Mouse (Mus musculus) thymus, postnatal 4 days (tissue): ENCODE data around the gene Myo9b.
A peak's percentile ranks its signal among the peaks of the same experiment; 100 is the strongest.
"Not testable (repeated sequence)": the region's sequence is repeated elsewhere in the genome, so short reads cannot be mapped to it uniquely, and the experiment has no call there.

Experiments
- DNase-seq: peaks from one replicate; pipeline ENCODE4 v3.0.0; 2021

Gene Myo9b

GRCm38 (mm10) chr8:71297439-71297838 lies 24.9 kb downstream of the Myo9b start:
- no peak for DNase-seq

- DNase-seq, result no peak
These were observed 27.2 kb downstream of the Myo9b start for GRCm38 (mm10) chr8:71299716-71300115.

DNA sequence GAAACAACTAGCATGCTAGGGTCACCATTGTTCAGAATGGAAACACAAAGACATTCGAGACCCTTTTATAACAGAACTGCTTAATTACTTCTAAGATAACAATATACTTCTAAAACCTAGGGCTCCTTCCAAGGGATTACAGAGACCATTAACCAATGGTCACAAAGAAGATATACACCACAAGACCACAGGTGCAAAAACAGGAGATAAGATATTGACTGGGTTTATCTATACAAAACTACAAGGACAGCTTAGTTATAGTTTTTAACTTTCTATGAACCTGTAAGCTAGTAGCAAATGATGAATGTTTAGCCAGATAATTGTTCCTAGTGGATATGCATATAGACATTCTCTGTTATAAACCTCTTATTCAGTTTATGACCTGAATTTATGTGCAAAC lies 30.3 kb downstream of the Myo9b start:
- no peak for DNase-seq

DNA sequence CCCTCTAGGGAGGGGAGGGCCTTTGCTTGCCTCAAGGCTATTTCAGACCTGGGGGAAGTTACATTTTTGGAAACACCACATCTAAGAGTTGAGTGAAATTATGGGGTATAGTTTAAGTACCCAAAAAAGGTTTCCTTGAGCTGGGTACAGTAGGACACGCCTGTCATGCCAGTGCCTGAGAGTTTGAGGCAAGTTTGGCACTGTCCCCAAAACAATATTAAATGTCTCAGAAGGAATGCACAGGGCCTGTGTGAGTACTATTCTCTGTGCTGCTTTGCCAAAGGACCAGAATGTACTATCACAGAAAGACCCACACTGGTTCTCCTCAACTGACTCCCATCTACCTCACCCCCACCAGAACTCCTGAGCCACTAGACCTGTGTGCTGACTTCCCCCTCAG lies 31.1 kb downstream of the Myo9b start:
- no peak for DNase-seq

- no peak for DNase-seq
These were observed 33.5 kb downstream of the Myo9b start for GRCm38 (mm10) chr8:71305988-71306387.

GRCm38 (mm10) chr8:71307371-71307770 lies 34.9 kb downstream of the Myo9b start:
- DNase-seq, result no peak

GRCm38 (mm10) chr8:71307913-71308312 lies 35.4 kb downstream of the Myo9b start:
- no peak for DNase-seq

- no peak for DNase-seq
These were observed 37.9 kb downstream of the Myo9b start for GRCm38 (mm10) chr8:71310446-71310845.

DNA sequence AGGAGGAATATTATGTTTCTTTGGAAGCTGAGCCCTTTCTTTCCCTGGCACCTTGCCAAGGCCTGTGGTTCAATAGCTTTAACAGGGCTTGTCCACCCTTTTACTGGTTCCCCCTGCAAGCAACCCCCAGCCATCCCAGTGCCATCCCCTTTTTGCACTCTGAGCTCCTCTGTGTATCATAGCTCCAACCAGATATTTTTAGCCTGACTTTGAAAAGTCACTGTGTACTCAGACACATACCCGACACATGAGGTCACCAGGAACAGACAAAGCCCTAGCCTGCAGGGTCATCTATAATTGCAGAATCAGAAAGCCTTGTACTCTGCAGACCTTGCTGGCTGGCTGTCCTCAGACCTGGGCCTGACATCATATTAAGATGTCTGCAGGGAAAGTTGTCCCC lies 40.2 kb downstream of the Myo9b start:
- DNase-seq, result no peak

DNA sequence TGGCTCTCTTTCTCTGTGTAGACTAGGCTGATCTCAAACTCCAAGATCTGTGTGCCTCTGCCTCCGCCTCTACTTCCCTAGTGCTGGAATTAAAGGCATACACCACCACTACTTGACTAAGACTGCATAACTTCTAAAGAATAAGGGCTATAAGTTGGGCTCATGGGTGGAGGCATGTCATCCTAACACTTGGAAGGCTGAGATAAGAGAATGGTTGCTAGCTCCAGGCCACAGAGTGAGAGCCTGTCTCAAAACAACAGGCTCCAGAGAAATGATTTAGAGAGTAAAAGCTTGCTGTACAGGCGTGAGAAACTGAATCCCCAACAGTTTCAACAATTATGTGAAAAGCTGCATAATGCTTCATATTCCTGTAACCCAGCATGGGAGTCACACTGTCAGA lies 41.4 kb downstream of the Myo9b start:
- DNase-seq, result no peak

GRCm38 (mm10) chr8:71315972-71316371 lies 43.5 kb downstream of the Myo9b start:
- DNase-seq, result no peak

- DNase-seq, result no peak
These were observed 44.0 kb downstream of the Myo9b start for GRCm38 (mm10) chr8:71316486-71317031.

- not testable (repeated sequence) for DNase-seq
These were observed 46.1 kb downstream of the Myo9b start for GRCm38 (mm10) chr8:71318610-71319009.

DNA sequence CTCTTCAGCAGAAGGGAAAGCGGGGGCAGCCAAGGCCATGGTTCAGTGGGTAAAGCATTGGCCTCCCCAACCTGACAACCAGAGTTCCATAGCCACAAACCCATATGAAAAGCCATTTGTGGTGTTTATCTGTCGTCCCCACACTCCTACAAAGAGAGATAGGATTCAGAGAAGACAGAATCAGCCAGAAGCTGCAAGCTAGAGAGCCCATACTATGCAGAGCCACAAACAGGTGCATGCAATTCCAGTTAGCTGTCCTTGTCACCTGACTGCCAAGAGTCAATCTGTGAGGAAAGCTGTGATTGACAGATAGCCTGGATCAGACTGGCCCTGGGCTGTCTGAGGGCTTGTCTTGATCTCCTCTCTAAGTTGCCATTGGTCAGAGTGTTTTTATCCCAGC lies 47.2 kb downstream of the Myo9b start:
- not testable (repeated sequence) for DNase-seq

DNA sequence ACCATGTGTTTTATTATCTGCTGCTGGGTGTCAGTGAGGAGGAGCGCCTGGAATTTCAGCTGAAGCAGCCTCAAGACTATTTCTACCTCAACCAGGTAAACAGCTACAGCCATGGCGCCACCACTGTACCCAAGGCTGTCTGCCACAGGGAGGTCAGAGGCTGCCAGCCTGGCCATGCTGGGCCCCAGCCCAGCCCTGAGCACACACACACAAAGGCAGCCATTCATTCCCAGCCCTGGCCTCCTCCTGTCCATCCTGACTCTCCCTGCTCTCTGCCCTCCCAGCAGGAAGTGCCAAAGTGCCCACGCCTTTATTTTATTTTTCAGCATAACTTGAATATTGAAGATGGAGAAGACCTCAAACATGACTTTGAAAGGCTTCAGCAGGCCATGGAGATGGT lies 50.4 kb downstream of the Myo9b start:
- no peak for DNase-seq

DNA sequence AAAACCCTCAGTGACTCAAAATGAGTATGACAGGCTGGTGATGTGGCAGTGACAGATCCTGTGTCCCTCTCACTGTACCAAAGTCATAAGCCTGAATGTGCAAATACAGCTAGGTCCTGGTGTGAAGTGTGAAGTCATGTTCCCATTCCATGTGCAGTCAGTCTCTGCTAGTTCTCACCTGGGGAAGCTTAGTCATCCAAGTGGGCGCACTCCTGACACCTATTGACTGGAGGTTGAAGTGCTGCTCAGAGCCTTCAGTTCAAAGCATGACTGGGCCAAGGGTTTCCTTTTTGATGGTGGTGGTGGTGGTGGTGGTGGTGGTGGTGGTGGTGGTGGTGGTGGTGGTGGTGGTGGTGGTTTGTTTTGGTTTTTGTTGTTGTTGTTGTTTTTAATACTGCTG lies 52.3 kb downstream of the Myo9b start:
- peak; percentile 48 for DNase-seq

GRCm38 (mm10) chr8:71337834-71338233 lies 65.3 kb downstream of the Myo9b start:
- not testable (repeated sequence) for DNase-seq

GRCm38 (mm10) chr8:71340625-71341024 lies 68.1 kb downstream of the Myo9b start:
- peak; percentile 74 for DNase-seq

GRCm38 (mm10) chr8:71346581-71346980 lies 74.1 kb downstream of the Myo9b start:
- no peak for DNase-seq

GRCm38 (mm10) chr8:71351117-71351516 lies 78.6 kb downstream of the Myo9b start:
- DNase-seq, result no peak

DNA sequence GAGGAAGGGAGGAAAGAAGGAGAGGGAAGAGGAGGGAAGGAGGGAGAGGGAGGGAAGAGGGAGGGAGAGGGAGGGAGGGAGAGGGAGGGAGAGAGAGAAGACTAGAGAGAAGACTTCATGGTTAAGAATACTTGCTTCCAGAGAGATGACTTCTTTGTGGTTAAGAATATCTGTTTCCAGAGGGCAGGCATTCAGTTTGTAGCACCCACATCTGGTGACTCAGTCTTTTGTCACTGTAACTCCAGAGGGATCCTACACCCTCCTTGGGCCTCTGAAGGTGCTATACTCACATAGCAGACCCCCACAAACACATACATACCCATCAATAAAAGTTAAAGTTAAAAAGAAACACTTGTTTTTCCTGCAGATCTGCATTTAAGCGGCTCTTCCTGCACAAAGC lies 79.0 kb downstream of the Myo9b start:
- DNase-seq, result no peak

DNA sequence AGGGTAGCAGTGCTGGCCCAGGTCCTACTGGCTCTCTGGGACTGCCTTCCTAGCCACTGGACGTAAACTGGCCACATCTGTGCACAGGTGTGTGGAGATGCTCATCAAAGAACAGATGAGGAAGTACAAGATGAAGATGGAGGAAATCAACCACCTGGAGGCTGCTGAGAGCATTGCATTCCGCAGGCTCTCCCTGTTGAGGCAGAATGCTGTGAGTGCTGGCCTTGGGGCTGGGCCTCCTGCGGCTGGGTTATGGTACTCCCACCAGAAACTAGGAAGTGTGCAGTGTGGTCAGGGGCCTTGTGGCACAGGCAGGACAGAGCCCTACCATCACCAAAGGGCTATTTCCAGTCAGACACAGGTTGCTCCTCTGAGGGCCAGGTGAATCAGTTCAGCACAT lies 85.5 kb downstream of the Myo9b start:
- DNase-seq, result no peak

GRCm38 (mm10) chr8:71366771-71367528 lies 94.4 kb downstream of the Myo9b start, which contains the start of gene Use1:
Gene Use1 (plus strand): TSS chr8:71366848.
- DNase-seq, result peak; percentile 92

DNA sequence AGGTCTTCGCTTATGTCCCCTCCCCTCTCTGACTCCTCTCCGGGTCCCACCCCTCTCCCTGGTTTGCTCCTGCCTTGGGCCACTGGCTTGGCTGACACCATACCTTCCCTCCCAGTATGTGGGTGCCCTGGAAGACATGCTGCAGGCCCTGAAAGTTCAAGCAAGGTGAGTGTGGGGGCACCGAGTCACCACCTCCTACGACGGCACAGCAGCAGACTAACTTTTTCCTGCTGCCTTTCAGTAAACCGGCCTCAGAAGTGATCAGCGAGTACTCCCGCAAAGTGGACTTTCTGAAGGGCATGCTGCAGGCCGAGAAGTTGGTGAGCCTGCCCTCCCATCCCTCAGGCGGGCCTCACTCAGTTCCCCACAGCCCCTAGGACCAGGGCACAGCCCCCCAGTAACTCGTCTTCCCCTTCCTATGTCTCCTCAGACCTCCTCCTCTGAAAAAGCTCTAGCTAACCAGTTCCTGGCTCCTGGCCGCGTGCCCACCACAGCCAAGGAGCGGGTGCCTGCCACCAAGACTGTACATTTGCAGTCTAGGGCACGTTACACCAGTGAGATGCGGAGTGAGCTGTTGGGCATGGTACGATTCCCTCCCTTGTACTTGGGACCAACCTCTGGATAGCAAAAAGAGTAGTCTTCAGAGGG lies 95.1 kb downstream of the Myo9b start:
- DNase-seq, result no peak
